Mouse (Mus musculus): ENCODE measurements at regions not wholly inside any gene's neighbourhood (a gene's known extent, or its start where the extent isn't known, plus 50 kb on each side); places are given as distances from the start of the nearest gene placed in this dataset.
A peak's percentile ranks its signal among the peaks of the same experiment; 100 is the strongest.
"Not testable (repeated sequence)": the region's sequence is repeated elsewhere in the genome, so short reads cannot be mapped to it uniquely, and the experiment has no call there.

- DNase-seq (ENCODE audit: low read depth, low spot score): no peak
Measured at GRCm38 (mm10) chr11:63211501-63211900, 82.7 kb downstream of the Pmp22 start.

- DNase-seq (ENCODE audit: low read depth, low spot score): peak; percentile 18
Measured at GRCm38 (mm10) chr11:63213043-63213442, 84.3 kb downstream of the Pmp22 start.

GRCm38 (mm10) chr11:63213901-63214425, 85.2 kb downstream of the Pmp22 start:
- no peak for DNase-seq (ENCODE audit: low read depth, low spot score)

GRCm38 (mm10) chr11:63215993-63216392, 87.2 kb downstream of the Pmp22 start:
- no peak for DNase-seq (ENCODE audit: low read depth, low spot score)

GRCm38 (mm10) chr11:63217049-63217448, 88.3 kb downstream of the Pmp22 start:
- DNase-seq (ENCODE audit: low read depth, low spot score): no peak

- no peak for DNase-seq (ENCODE audit: low read depth, low spot score)
Measured at GRCm38 (mm10) chr11:63226471-63226870, 97.7 kb downstream of the Pmp22 start.

- no peak for DNase-seq (ENCODE audit: low read depth, low spot score)
Measured at GRCm38 (mm10) chr11:63230786-63231185, 102.0 kb downstream of the Pmp22 start.

- DNase-seq (ENCODE audit: low read depth, low spot score): no peak
Measured at GRCm38 (mm10) chr11:63233172-63233966, 104.6 kb downstream of the Pmp22 start.

GRCm38 (mm10) chr11:63234481-63234880, 105.7 kb downstream of the Pmp22 start:
- no peak for DNase-seq (ENCODE audit: low read depth, low spot score)

- no peak for DNase-seq (ENCODE audit: low read depth, low spot score)
Measured at GRCm38 (mm10) chr11:63238655-63239054, 109.9 kb downstream of the Pmp22 start.

- no peak for DNase-seq (ENCODE audit: low read depth, low spot score)
Measured at GRCm38 (mm10) chr11:63243906-63244416, 115.2 kb downstream of the Pmp22 start.

- DNase-seq (ENCODE audit: low read depth, low spot score): no peak
Measured at GRCm38 (mm10) chr11:63245041-63245440, 116.3 kb downstream of the Pmp22 start.

GRCm38 (mm10) chr11:63246052-63246661, 117.4 kb downstream of the Pmp22 start:
- no peak for DNase-seq (ENCODE audit: low read depth, low spot score)

GRCm38 (mm10) chr11:63252012-63252856, 123.5 kb downstream of the Pmp22 start:
- DNase-seq (ENCODE audit: low read depth, low spot score): no peak

- DNase-seq (ENCODE audit: low read depth, low spot score): no peak
Measured at GRCm38 (mm10) chr11:63252968-63253602, 124.3 kb downstream of the Pmp22 start.

- DNase-seq (ENCODE audit: low read depth, low spot score): no peak
Measured at GRCm38 (mm10) chr11:63264432-63265061, 135.8 kb downstream of the Pmp22 start.

- not testable (repeated sequence) for DNase-seq (ENCODE audit: low read depth, low spot score)
Measured at GRCm38 (mm10) chr11:63266290-63266689, 137.5 kb downstream of the Pmp22 start.

- no peak for DNase-seq (ENCODE audit: low read depth, low spot score)
Measured at GRCm38 (mm10) chr11:63276641-63277040, 147.9 kb downstream of the Pmp22 start.

GRCm38 (mm10) chr11:63281839-63282238, 153.1 kb downstream of the Pmp22 start:
- no peak for DNase-seq (ENCODE audit: low read depth, low spot score)

- DNase-seq (ENCODE audit: low read depth, low spot score): no peak
Measured at GRCm38 (mm10) chr11:63282541-63282940, 153.8 kb downstream of the Pmp22 start.

GRCm38 (mm10) chr11:63286026-63286425, 157.2 kb downstream of the Pmp22 start:
- DNase-seq (ENCODE audit: low read depth, low spot score): no peak

Data from retina, adult 2 months (tissue).